Mouse (Mus musculus) liver, embryonic 14.5 days (tissue): ENCODE data around the gene Abca2. TPM values are rescaled to one million over a fixed set of nuclear protein-coding genes. Genes with fewer than 3 reads are reported as not detected.

Source experiments
- ATAC-seq: fragments of 200-750 bp; cut with Nextera tagmentation; 2 replicates; pipeline ENCODE4 v1.8.0; 2017; ENCODE audit warnings: moderate number of reproducible peaks, mild to moderate bottlenecking, moderate library complexity; ENCODE audit not compliant: insufficient read depth
- DNase-seq, 3 experiments: peaks; one replicate each; pipeline ENCODE4 v3.0.0-alpha.2; 2012 to 2013; ENCODE audit warnings: low read depth in 3 of 3, low spot score in 3 of 3
- H3K27ac ChIP-seq: fragments of 300-500 bp; sonication (generic); 2 replicates; pipeline ENCODE4 v1.5.1; 2014; ENCODE audit warnings: moderate library complexity, mild to moderate bottlenecking, control low read depth, inconsistent platforms
- H3K27me3 ChIP-seq: fragments of 300-500 bp; sonication (generic); 2 replicates; pipeline ENCODE4 v1.6.1; 2014; ENCODE audit warnings: mild to moderate bottlenecking, low read length, moderate library complexity; ENCODE audit not compliant: control insufficient read depth, insufficient read depth
- H3K36me3 ChIP-seq: fragments of 300-500 bp; sonication (generic); replicated peaks from 2 replicates; pipeline ENCODE4 v1.6.1; 2014; ENCODE audit warnings: low read depth; ENCODE audit not compliant: control insufficient read depth, insufficient read depth
- H3K4me1 ChIP-seq, 2 experiments: fragments of 200-500 bp in 1 of 2; fragments of 300-500 bp in 1 of 2; sonication (generic) in 1 of 2; replicated peaks; 2 replicates each; pipeline ENCODE4 v1.6.1; 2012 to 2014; ENCODE audit warnings: antibody characterized with exemption in 1 of 2, inconsistent platforms in 1 of 2, low read length in 1 of 2; ENCODE audit not compliant: control insufficient read depth in 2 of 2, insufficient read depth in 2 of 2
- H3K4me2 ChIP-seq: fragments of 300-500 bp; sonication (generic); 2 replicates; pipeline ENCODE4 v1.6.1; 2014; ENCODE audit warnings: low read depth, mild to moderate bottlenecking, control low read depth, moderate library complexity
- H3K4me3 ChIP-seq, 2 experiments: fragments of 200-500 bp in 1 of 2; fragments of 300-500 bp in 1 of 2; sonication (generic) in 1 of 2; 2 replicates each; pipeline ENCODE4 v1.5.1; 2012 to 2014; ENCODE audit warnings: low read depth in 2 of 2, low read length in 2 of 2, mild to moderate bottlenecking in 2 of 2, control low read depth in 1 of 2, inconsistent platforms in 1 of 2, moderate library complexity in 1 of 2; ENCODE audit not compliant: insufficient read depth in 1 of 2
- H3K9ac ChIP-seq: fragments of 300-500 bp; sonication (generic); replicated peaks from 2 replicates; pipeline ENCODE4 v1.6.1; 2014; ENCODE audit warnings: mild to moderate bottlenecking, control low read depth, moderate library complexity
- H3K9me3 ChIP-seq: fragments of 300-500 bp; sonication (generic); 2 replicates; pipeline ENCODE4 v1.6.1; 2016; ENCODE audit warnings: low read length, mixed read lengths; ENCODE audit not compliant: control insufficient read depth
- CTCF ChIP-seq: IDR thresholded peaks from 2 replicates; pipeline ENCODE4 v1.5.1; 2016; ENCODE audit warnings: antibody characterized with exemption, low read depth, control low read depth
- EP300 ChIP-seq: IDR thresholded peaks from 2 replicates; pipeline ENCODE4 v1.6.1; 2016; ENCODE audit warnings: antibody characterized with exemption, low read depth
- WGBS: fragments of 180-500 bp; shearing (Covaris S2); extraction: QIAGEN DNeasy Blood & Tissue Kit; methylation state at CpG from one replicate; pipeline ENCODE4 v1.1.7; 2014; ENCODE audit not compliant: insufficient replicate concordance; 5-methylcytosine and 5-hydroxymethylcytosine counted together
- polyA plus RNA-seq, 2 experiments: library from polyadenylated mRNA; depleted of rRNA in 1 of 2; stranded (reverse) in 1 of 2; unstranded in 1 of 2; fragments of >200 nt; fragmentation: Nextera tagmentation in 1 of 2; extraction: Ambion mirVana in 1 of 2; gene quantifications; 2 replicates each; pipeline versions ENCODE4 v1.2.1 to v1.2.3; 2012 to 2014

Abca2 gene
- polyA plus RNA-seq, 2 experiments = 0.91 to 2.5 TPM

DNA sequence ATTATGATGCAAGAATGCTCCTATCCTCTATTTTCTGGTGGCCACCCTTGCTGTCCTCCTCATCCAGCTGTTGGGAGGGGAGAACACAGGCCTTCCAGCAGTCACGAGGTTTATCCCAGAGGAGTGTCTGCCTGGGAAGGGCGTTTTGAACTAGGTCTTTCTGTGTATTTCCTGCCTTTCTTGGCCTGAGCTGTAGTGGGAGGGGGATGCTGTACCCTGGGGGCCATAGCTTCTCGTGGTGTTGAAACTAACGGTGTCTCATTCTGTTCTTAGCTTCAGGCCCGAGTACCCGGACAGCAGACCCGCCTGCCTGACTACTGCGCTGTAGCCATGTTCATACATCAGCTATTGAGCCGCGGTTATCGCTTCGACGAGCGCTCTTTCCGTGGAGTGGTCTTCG lies 28.2 kb upstream of the Abca2 start:
- no peak for DNase-seq
- Histone ChIP-seq H3K9ac (no peak overlapping the region), H3K4me1 (no peaks in the 10 kb centered on the region; a peak in 1 of 4 replicates), H3K27me3 (peaks cover 81% of the 10 kb centered on the region), H3K4me2 (no peak overlapping the region), H3K27ac (no peak overlapping the region), H3K9me3 (no peaks in the 10 kb centered on the region), H3K36me3 (no peaks in the 10 kb centered on the region), H3K4me3 (no peak overlapping the region)
- TF ChIP-seq EP300 = no peak
- no peak for TF ChIP-seq CTCF
- ATAC-seq = no peak
- 21% methylated on average over 16 of the region's 16 CpGs for whole genome bisulfite sequencing

GRCm38 (mm10) chr2:25400764-25401163 lies 27.7 kb upstream of the Abca2 start:
- H3K4me3 ChIP-seq = no peak overlapping the region
- WGBS = 4% methylated on average over 17 of the region's 17 CpGs
- no peaks in the 10 kb centered on the region for H3K9me3 ChIP-seq
- DNase-seq (peak in 1 of 3 experiments; percentile 28), ATAC-seq (no peak)
- H3K27me3 ChIP-seq = peaks cover 76% of the 10 kb centered on the region
- H3K27ac ChIP-seq = no peak overlapping the region
- no peak overlapping the region for H3K9ac ChIP-seq
- no peaks in the 10 kb centered on the region for H3K36me3 ChIP-seq
- no peak overlapping the region for H3K4me2 ChIP-seq
- TF ChIP-seq CTCF (peak; percentile 76), EP300 (no peak)
- H3K4me1 ChIP-seq = no peaks in the 10 kb centered on the region; a peak in 1 of 4 replicates

GRCm38 (mm10) chr2:25402377-25402971 lies 26.0 kb upstream of the Abca2 start:
- Histone ChIP-seq H3K4me2 (peak overlapping the region; percentile 40), H3K4me1 (no peaks in the 10 kb centered on the region), H3K36me3 (no peaks in the 10 kb centered on the region), H3K9ac (no peak overlapping the region), H3K27me3 (peaks cover 60% of the 10 kb centered on the region), H3K27ac (no peak overlapping the region), H3K4me3 (no peak overlapping the region; a peak in 1 of 4 replicates), H3K9me3 (no peaks in the 10 kb centered on the region)
- ATAC-seq (no peak), DNase-seq (peak; percentile 73 to 76 (median 73))
- TF ChIP-seq EP300 (no peak), CTCF (peak; percentile 86)
- under 1% methylated on average over 13 of the region's 13 CpGs for WGBS

- H3K9me3 ChIP-seq = no peaks in the 10 kb centered on the region
- H3K4me2 ChIP-seq = peak overlapping the region; percentile 40
- H3K9ac ChIP-seq = no peak overlapping the region
- H3K27me3 ChIP-seq = peaks cover 57% of the 10 kb centered on the region
- ATAC-seq = no peak
- peak overlapping the region; percentile 15 to 18; a peak in 3 of 4 replicates for H3K4me3 ChIP-seq
- TF ChIP-seq EP300 (no peak), CTCF (no peak)
- H3K4me1 ChIP-seq = no peaks in the 10 kb centered on the region
- no peaks in the 10 kb centered on the region for H3K36me3 ChIP-seq
- WGBS = 3% methylated on average over 53 of the region's 54 CpGs
- no peak for DNase-seq
- H3K27ac ChIP-seq = no peak overlapping the region
These were observed 25.4 kb upstream of the Abca2 start for GRCm38 (mm10) chr2:25402972-25403601.

- no peak overlapping the region for H3K9ac ChIP-seq
- no peaks in the 10 kb centered on the region for H3K36me3 ChIP-seq
- H3K27ac ChIP-seq = no peak overlapping the region
- 56% methylated on average over 4 of the region's 4 CpGs for WGBS
- DNase-seq (no peak), ATAC-seq (no peak)
- H3K9me3 ChIP-seq = no peaks in the 10 kb centered on the region
- no peak overlapping the region for H3K4me3 ChIP-seq
- H3K4me1 ChIP-seq = no peaks in the 10 kb centered on the region
- H3K4me2 ChIP-seq = no peak overlapping the region
- TF ChIP-seq EP300 (no peak), CTCF (no peak)
- H3K27me3 ChIP-seq = peaks cover 51% of the 10 kb centered on the region
These were observed 24.5 kb upstream of the Abca2 start for GRCm38 (mm10) chr2:25403994-25404393.
